Mouse (Mus musculus): Measurements from ENCODE around the gene Tmem259.

GRCm38 (mm10) chr10:80018739-80019297 is 34.7 kb upstream of the Tmem259 start:
- TF ChIP-seq NANOG (IDR thresholded peaks at IDR 0.05; ENCODE audit: borderline replicate concordance, low read length) (no peak), CTCF (conservative IDR thresholded peaks at IDR 0.05; ENCODE audit: low read length) (no peak)
